Mouse (Mus musculus) megakaryocyte-erythroid progenitor cell, adult 5-6 weeks (primary cell): Measurements from ENCODE around the gene Fam151a. TPM values are rescaled to one million over a fixed set of nuclear protein-coding genes. Genes with fewer than 3 reads are reported as not detected.

Source experiments
- total RNA-seq, 2 experiments: library from RNA; stranded (forward) in 1 of 2; stranded (reverse) in 1 of 2; fragments of 200-1000, 215-1000 nt in 1 of 2; fragments of >200 nt in 1 of 2; fragmentation: Nextera tagmentation in 1 of 2; gene quantifications; 2 replicates each; pipeline ENCODE4 v1.2.3; 2014 to 2017

Gene Fam151a
- total RNA-seq, 2 experiments from 2014 or later = not detected

Other genes with a start within 250 kb of the Fam151a start
- gene Bsnd, start 241.6 kb upstream of the Fam151a start, total RNA-seq (2014; fragmentation: Nextera tagmentation) = not detected in 2 replicates
- gene Bsnd, start 241.6 kb upstream of the Fam151a start, total RNA-seq (2017) = not detected in 2 replicates
- 27.7 and 27.8 TPM in 2 replicates for gene Dhcr24, start 172.9 kb upstream of the Fam151a start, total RNA-seq (2014; fragmentation: Nextera tagmentation)
- gene Dhcr24, start 172.9 kb upstream of the Fam151a start, total RNA-seq (2017) = 9.4 and 11.2 TPM in 2 replicates
- not detected in 2 replicates for gene Lexm, start 116.6 kb upstream of the Fam151a start, total RNA-seq (2014; fragmentation: Nextera tagmentation)
- gene Lexm, start 116.6 kb upstream of the Fam151a start, total RNA-seq (2017) = not detected in 2 replicates
- gene Ttc22, start 111.5 kb upstream of the Fam151a start, total RNA-seq (2014; fragmentation: Nextera tagmentation) = not detected in 2 replicates
- not detected in 2 replicates for gene Ttc22, start 111.5 kb upstream of the Fam151a start, total RNA-seq (2017)
- gene Pars2, start 82.8 kb upstream of the Fam151a start, total RNA-seq (2014; fragmentation: Nextera tagmentation) = 6.9 and 9.0 TPM in 2 replicates
- 5.9 and 6.4 TPM in 2 replicates for gene Pars2, start 82.8 kb upstream of the Fam151a start, total RNA-seq (2017)
- gene Ttc4, start 54.9 kb upstream of the Fam151a start, total RNA-seq (2014; fragmentation: Nextera tagmentation) = 53.0 and 56.3 TPM in 2 replicates
- gene Ttc4, start 54.9 kb upstream of the Fam151a start, total RNA-seq (2017) = 34.8 and 47.4 TPM in 2 replicates
- not detected in 2 replicates for gene Mroh7, start 3.0 kb upstream of the Fam151a start, total RNA-seq (2014; fragmentation: Nextera tagmentation)
- gene Mroh7, start 3.0 kb upstream of the Fam151a start, total RNA-seq (2017) = not detected in 2 replicates
- gene Acot11, start 71.1 kb downstream of the Fam151a start, total RNA-seq (2014; fragmentation: Nextera tagmentation) = 1.0 and 2.1 TPM in 2 replicates
- gene Acot11, start 71.1 kb downstream of the Fam151a start, total RNA-seq (2017) = 0.99 and 1.0 TPM in 2 replicates
- 104 and 138 TPM in 2 replicates for gene Ssbp3, start 176.8 kb downstream of the Fam151a start, total RNA-seq (2014; fragmentation: Nextera tagmentation)
- gene Ssbp3, start 176.8 kb downstream of the Fam151a start, total RNA-seq (2017) = 50.5 and 63.4 TPM in 2 replicates